Mouse (Mus musculus) hindbrain, postnatal 0 days (tissue): Measurements from ENCODE around the gene 4930548H24Rik. TPM values are rescaled to one million over a fixed set of nuclear protein-coding genes. Genes with fewer than 3 reads are reported as not detected.
A peak's percentile ranks its signal among the peaks of the same experiment; 100 is the strongest.

Experiments
- ATAC-seq: fragments of 200-750 bp; cut with Nextera tagmentation; 2 replicates; pipeline ENCODE4 v1.8.0; 2017; ENCODE audit warnings: mild to moderate bottlenecking, moderate TSS enrichment, moderate library complexity
- DNase-seq: peaks from one replicate; pipeline ENCODE4 v3.0.0-alpha.2; 2015; ENCODE audit warnings: low spot score
- H3K27ac ChIP-seq: fragments of 300-500 bp; sonication (generic); 2 replicates; pipeline ENCODE4 v1.5.1; 2014; ENCODE audit warnings: mild to moderate bottlenecking
- H3K27me3 ChIP-seq: fragments of 300-500 bp; sonication (generic); 2 replicates; pipeline ENCODE4 v1.6.1; 2014; ENCODE audit warnings: low read length, mixed read lengths; ENCODE audit not compliant: insufficient read depth
- H3K36me3 ChIP-seq: fragments of 300-500 bp; sonication (generic); 2 replicates; pipeline ENCODE4 v1.6.1; 2014; ENCODE audit warnings: low read length, mixed read lengths; ENCODE audit not compliant: insufficient read depth
- H3K4me1 ChIP-seq: fragments of 300-500 bp; sonication (generic); 2 replicates; pipeline ENCODE4 v1.6.1; 2014; ENCODE audit warnings: antibody characterized with exemption, low read length, mixed read lengths; ENCODE audit not compliant: insufficient read depth
- H3K4me2 ChIP-seq: fragments of 300-500 bp; sonication (generic); 2 replicates; pipeline ENCODE4 v1.6.1; 2014; ENCODE audit warnings: low read depth, mild to moderate bottlenecking, low read length, moderate library complexity, mixed read lengths
- H3K4me3 ChIP-seq: fragments of 300-500 bp; sonication (generic); 2 replicates; pipeline ENCODE4 v1.5.1; 2014; ENCODE audit warnings: low read length
- H3K9ac ChIP-seq: fragments of 300-500 bp; sonication (generic); replicated peaks from 2 replicates; pipeline ENCODE4 v1.6.1; 2014; ENCODE audit warnings: mild to moderate bottlenecking, low read length, moderate library complexity, mixed read lengths
- H3K9me3 ChIP-seq: fragments of 300-500 bp; sonication (generic); 2 replicates; pipeline ENCODE4 v1.6.1; 2016; ENCODE audit warnings: low read length, mixed read lengths
- CTCF ChIP-seq: IDR thresholded peaks from 2 replicates; pipeline ENCODE4 v1.5.1; 2016; ENCODE audit warnings: antibody characterized with exemption, control low read depth, low read depth
- whole genome bisulfite sequencing: fragments of 180-500 bp; shearing (Covaris S2); extraction: QIAGEN DNeasy Blood & Tissue Kit; methylation state at CpG from one replicate; pipeline ENCODE4 v1.1.7; 2014; 5-methylcytosine and 5-hydroxymethylcytosine counted together
- polyA plus RNA-seq: library from polyadenylated mRNA; unstranded; fragments of >200 nt; fragmentation: Nextera tagmentation; extraction: Ambion mirVana; gene quantifications from 2 replicates; pipeline ENCODE4 v1.2.1, GENCODE M21; 2015
- total RNA-seq: library from RNA; depleted of rRNA; stranded (reverse); fragments of >200 nt; gene quantifications from 2 replicates; pipeline ENCODE4 v1.2.3, GENCODE M21; 2014

Gene 4930548H24Rik
- total and polyA plus RNA-seq, 2 experiments from 2014 or later = 0.18 to 0.21 TPM

- ATAC-seq (no peak), DNase-seq (peak; percentile 51)
- Histone ChIP-seq H3K4me2 (no peak overlapping the region), H3K4me3 (no peak overlapping the region), H3K36me3 (peaks cover 68% of the 10 kb centered on the region), H3K4me1 (no peaks in the 10 kb centered on the region), H3K27ac (no peak overlapping the region), H3K9ac (no peak overlapping the region), H3K27me3 (no peaks in the 10 kb centered on the region), H3K9me3 (no peaks in the 10 kb centered on the region)
- 80% methylated on average over 7 of the region's 7 CpGs for WGBS
- peak; percentile 70 for TF ChIP-seq CTCF
Observed at GRCm38 (mm10) chr5:31470334-31470733, 15.2 kb upstream of the 4930548H24Rik start.

GRCm38 (mm10) chr5:31480536-31480935 is 5.0 kb upstream of the 4930548H24Rik start:
- H3K27me3 ChIP-seq = no peaks in the 10 kb centered on the region
- DNase-seq (no peak), ATAC-seq (no peak)
- no peak overlapping the region for H3K4me3 ChIP-seq
- TF ChIP-seq CTCF = no peak
- 95% methylated on average over 4 of the region's 4 CpGs for WGBS
- no peak overlapping the region for H3K4me2 ChIP-seq
- H3K27ac ChIP-seq = no peak overlapping the region
- H3K9me3 ChIP-seq = no peaks in the 10 kb centered on the region
- no peaks in the 10 kb centered on the region for H3K4me1 ChIP-seq
- H3K9ac ChIP-seq = no peak overlapping the region
- peaks cover 62% of the 10 kb centered on the region for H3K36me3 ChIP-seq

GRCm38 (mm10) chr5:31487889-31488288 is 2.3 kb downstream of the 4930548H24Rik start:
- H3K4me1 ChIP-seq = no peaks in the 10 kb centered on the region
- WGBS = 97% methylated on average over 3 of the region's 3 CpGs
- H3K9me3 ChIP-seq = no peaks in the 10 kb centered on the region
- H3K4me3 ChIP-seq = no peak overlapping the region
- DNase-seq (no peak), ATAC-seq (no peak)
- no peak overlapping the region for H3K27ac ChIP-seq
- no peaks in the 10 kb centered on the region for H3K36me3 ChIP-seq
- no peak overlapping the region for H3K9ac ChIP-seq
- TF ChIP-seq CTCF = no peak
- no peaks in the 10 kb centered on the region for H3K27me3 ChIP-seq
- no peak overlapping the region for H3K4me2 ChIP-seq

GRCm38 (mm10) chr5:31489116-31489769 is 3.7 kb downstream of the 4930548H24Rik start:
- WGBS = 77% methylated on average over 7 of the region's 7 CpGs
- Histone ChIP-seq H3K27ac (no peak overlapping the region), H3K9ac (no peak overlapping the region), H3K27me3 (no peaks in the 10 kb centered on the region), H3K4me1 (no peaks in the 10 kb centered on the region), H3K4me3 (no peak overlapping the region), H3K9me3 (no peaks in the 10 kb centered on the region), H3K4me2 (no peak overlapping the region), H3K36me3 (no peaks in the 10 kb centered on the region)
- ATAC-seq (no peak), DNase-seq (no peak)
- TF ChIP-seq CTCF = no peak

GRCm38 (mm10) chr5:31492031-31492430 is 6.5 kb downstream of the 4930548H24Rik start:
- H3K4me3 ChIP-seq = no peak overlapping the region
- peaks cover 9% of the 10 kb centered on the region; the same call in 1 of the 2 replicates for H3K4me1 ChIP-seq
- H3K36me3 ChIP-seq = peaks cover 7% of the 10 kb centered on the region
- TF ChIP-seq CTCF = no peak
- no peak overlapping the region for H3K27ac ChIP-seq
- no peak overlapping the region for H3K9ac ChIP-seq
- no peak overlapping the region for H3K4me2 ChIP-seq
- H3K9me3 ChIP-seq = no peaks in the 10 kb centered on the region
- WGBS = 45% methylated on average over 1 of the region's 1 CpGs
- no peak for ATAC-seq
- no peaks in the 10 kb centered on the region for H3K27me3 ChIP-seq
- DNase-seq = no peak

GRCm38 (mm10) chr5:31494513-31495297 is 9.2 kb downstream of the 4930548H24Rik start, which contains the start of gene Gpn1:
TSS of gene Gpn1 (plus strand) at chr5:31494741.
- WGBS = under 1% methylated on average over 49 of the region's 49 CpGs
- H3K4me3 ChIP-seq = peak within 1 kb of the TSS; percentile 76
- no peak for TF ChIP-seq CTCF

More at GRCm38 (mm10) chr5:31494513-31495297, 9.2 kb downstream of the 4930548H24Rik start, which contains the start of gene Gpn1:
- H3K4me1 ChIP-seq = peaks cover 9% of the 10 kb centered on the region; the same call in 1 of the 2 replicates
- H3K9me3 ChIP-seq = no peaks in the 10 kb centered on the region
- ATAC-seq (peak; percentile 100), DNase-seq (peak; percentile 97)
- H3K27me3 ChIP-seq = no peaks in the 10 kb centered on the region
- H3K27ac ChIP-seq = no peak within 1 kb of the TSS
- peak within 1 kb of the TSS; percentile 66 for H3K9ac ChIP-seq
- H3K4me2 ChIP-seq = peak within 1 kb of the TSS; percentile 81
- peaks cover 31% of the 10 kb centered on the region for H3K36me3 ChIP-seq
